Mouse (Mus musculus) ES-Bruce4 (cell line): ENCODE results near the gene Prox1.

Experiments
- CTCF ChIP-seq: IDR thresholded peaks from one replicate; pipeline ENCODE4 v1.8.1; 2011; ENCODE audit warnings: low read depth, low read length
- POLR2A ChIP-seq: IDR thresholded peaks from one replicate; pipeline ENCODE4 v1.8.1; 2011; ENCODE audit warnings: low read length; ENCODE audit not compliant: insufficient read depth

- TF ChIP-seq CTCF = no peak
- no peak for TF ChIP-seq POLR2A
Measured at GRCm38 (mm10) chr1:190172311-190172978, 1.9 kb upstream of the Prox1 start.
